Mouse (Mus musculus) CH12.LX (cell line): ENCODE measurements around the gene Rad54l2.

Experiments used
- CTCF ChIP-seq, 2 experiments: IDR thresholded peaks in 1 of 2; conservative IDR thresholded peaks in 1 of 2; 2 replicates each; pipeline ENCODE4 v1.5.1; 2011 to 2012; ENCODE audit warnings: low read depth in 2 of 2, low read length in 2 of 2, improper control_type of control experiment in 1 of 2, inconsistent platforms in 1 of 2, mild to moderate bottlenecking in 1 of 2, moderate library complexity in 1 of 2
- E2F4 ChIP-seq: IDR thresholded peaks from 2 replicates; pipeline ENCODE4 v1.6.1; 2011; ENCODE audit warnings: low read depth, low read length, improper control_type of control experiment; ENCODE audit not compliant: insufficient replicate concordance
- EP300 ChIP-seq: IDR thresholded peaks from 2 replicates; pipeline ENCODE4 v1.6.1; 2011; ENCODE audit warnings: low read length, improper control_type of control experiment
- ETS1 ChIP-seq: conservative IDR thresholded peaks from 2 replicates; pipeline ENCODE4 v1.6.1; 2012; ENCODE audit warnings: low read depth, mild to moderate bottlenecking, inconsistent platforms, low read length, improper control_type of control experiment, moderate library complexity
- GABPA ChIP-seq: IDR thresholded peaks from 2 replicates; pipeline ENCODE4 v1.6.1; 2012; ENCODE audit warnings: low read depth, low read length, improper control_type of control experiment, inconsistent platforms; ENCODE audit not compliant: insufficient replicate concordance
- KAT2A ChIP-seq: IDR thresholded peaks from 2 replicates; pipeline ENCODE4 v1.6.1; 2012; ENCODE audit warnings: low read length, improper control_type of control experiment, inconsistent platforms; ENCODE audit not compliant: insufficient replicate concordance
- MAFK ChIP-seq: IDR thresholded peaks from 2 replicates; pipeline ENCODE4 v1.6.1; 2011; ENCODE audit warnings: low read length, improper control_type of control experiment; ENCODE audit not compliant: insufficient replicate concordance
- MAX ChIP-seq: IDR thresholded peaks from 2 replicates; pipeline ENCODE4 v1.6.1; 2011; ENCODE audit warnings: low read length, improper control_type of control experiment
- PAX5 ChIP-seq: IDR thresholded peaks from 2 replicates; pipeline ENCODE4 v1.6.1; 2012; ENCODE audit warnings: low read length, inconsistent platforms, mixed read lengths
- POLR2A ChIP-seq: IDR thresholded peaks from 2 replicates; pipeline ENCODE4 v1.6.1; 2011; ENCODE audit warnings: low read depth, mild to moderate bottlenecking, improper control_type of control experiment, low read length
- RCOR1 ChIP-seq: conservative IDR thresholded peaks from 2 replicates; pipeline ENCODE4 v1.6.1; 2012; ENCODE audit warnings: low read depth, mild to moderate bottlenecking, inconsistent platforms, low read length, improper control_type of control experiment
- SMC3 ChIP-seq: IDR thresholded peaks from 2 replicates; pipeline ENCODE4 v1.6.1; 2011; ENCODE audit warnings: low read depth, low read length, improper control_type of control experiment
- TBP ChIP-seq: conservative IDR thresholded peaks from 2 replicates; pipeline ENCODE4 v1.6.1; 2011; ENCODE audit warnings: low read depth, low read length, improper control_type of control experiment
- ZKSCAN1 ChIP-seq: IDR thresholded peaks from 2 replicates; pipeline ENCODE4 v1.6.1; 2012; ENCODE audit warnings: low read depth, inconsistent platforms, low read length, improper control_type of control experiment, borderline replicate concordance

DNA sequence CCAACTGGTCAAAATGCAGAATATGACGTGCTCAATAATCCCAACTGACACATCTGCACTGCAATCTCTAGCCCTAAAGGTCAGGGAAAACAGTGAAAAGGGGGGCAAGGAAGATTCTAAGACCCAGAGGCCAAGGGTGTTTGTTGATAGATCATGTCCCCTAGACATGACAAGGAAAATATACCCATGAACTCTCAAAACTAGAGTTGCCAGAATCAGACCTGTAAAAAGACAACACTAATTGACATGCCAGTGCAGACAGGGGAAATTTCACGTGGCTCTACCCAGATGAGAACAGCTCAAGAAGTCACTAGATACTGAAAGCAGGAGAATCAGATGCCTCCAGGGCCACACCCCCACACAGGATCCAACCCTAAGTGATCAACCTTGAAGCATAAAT lies 55.3 kb downstream of the Rad54l2 start:
- TF ChIP-seq TBP (no peak), E2F4 (no peak), KAT2A (no peak), CTCF (conservative IDR thresholded peaks at IDR 0.05 in 1 of 2, IDR thresholded peaks at IDR 0.05 in 1 of 2; ENCODE audit: low read depth in 2 of 2, low read length in 2 of 2) (no peak), ETS1 (no peak), EP300 (no peak), POLR2A (no peak), MAX (no peak), RCOR1 (no peak), ZKSCAN1 (no peak), GABPA (no peak), PAX5 (no peak), MAFK (no peak), SMC3 (no peak)
